Mouse (Mus musculus): Measurements from ENCODE around the gene Btn1a1.

Gene Btn1a1

DNA sequence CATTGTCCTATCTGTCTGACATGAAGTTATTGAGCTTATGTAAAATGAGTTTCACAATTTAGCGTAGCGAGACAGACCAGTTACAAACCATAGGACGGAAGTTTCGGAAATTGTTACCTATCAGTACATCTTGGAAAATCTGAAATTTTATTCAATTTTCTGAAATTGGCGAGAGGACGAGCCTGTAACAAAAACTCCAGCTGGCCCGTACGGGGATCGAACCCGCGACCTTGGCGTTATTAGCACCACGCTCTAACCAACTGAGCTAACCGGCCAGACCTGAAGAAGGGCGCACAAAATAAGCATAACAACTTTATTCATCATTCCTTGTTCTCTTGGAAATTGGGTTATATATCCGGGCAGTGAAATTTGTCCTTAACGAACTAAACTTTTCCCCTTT lies 27.8 kb downstream of the Btn1a1 start:
- peak; percentile 73 to 91 for DNase-seq (ENCODE audit: low spot score in 2 of 2)

GRCm38 (mm10) chr13:23436861-23437822 lies 28.6 kb downstream of the Btn1a1 start:
- peak in 1 of 2 experiments; percentile 54 for DNase-seq (ENCODE audit: low spot score in 2 of 2)

DNA sequence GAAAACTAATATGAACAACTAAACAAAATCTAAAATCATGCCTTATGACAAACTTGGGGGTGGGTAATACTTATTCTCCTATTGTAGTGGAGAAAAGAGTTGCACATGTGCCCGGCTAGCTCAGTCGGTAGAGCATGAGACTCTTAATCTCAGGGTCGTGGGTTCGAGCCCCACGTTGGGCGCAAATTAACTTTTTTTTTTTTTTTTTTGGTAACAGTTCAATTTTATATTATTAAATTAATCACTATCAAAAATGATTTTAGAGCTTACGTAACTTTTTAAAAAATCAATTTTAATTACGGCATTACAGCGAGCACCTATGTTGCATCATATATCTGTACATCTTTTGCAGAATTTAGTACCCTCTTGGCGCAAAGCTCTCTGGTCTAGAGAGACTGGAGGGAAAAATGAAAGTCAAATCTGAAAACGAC lies 29.5 kb downstream of the Btn1a1 start:
- peak in 1 of 2 experiments; percentile 56 for DNase-seq (ENCODE audit: low spot score in 2 of 2)

- no peak for DNase-seq (ENCODE audit: low spot score in 2 of 2)
These were observed 30.0 kb downstream of the Btn1a1 start for GRCm38 (mm10) chr13:23435676-23436075.

DNA sequence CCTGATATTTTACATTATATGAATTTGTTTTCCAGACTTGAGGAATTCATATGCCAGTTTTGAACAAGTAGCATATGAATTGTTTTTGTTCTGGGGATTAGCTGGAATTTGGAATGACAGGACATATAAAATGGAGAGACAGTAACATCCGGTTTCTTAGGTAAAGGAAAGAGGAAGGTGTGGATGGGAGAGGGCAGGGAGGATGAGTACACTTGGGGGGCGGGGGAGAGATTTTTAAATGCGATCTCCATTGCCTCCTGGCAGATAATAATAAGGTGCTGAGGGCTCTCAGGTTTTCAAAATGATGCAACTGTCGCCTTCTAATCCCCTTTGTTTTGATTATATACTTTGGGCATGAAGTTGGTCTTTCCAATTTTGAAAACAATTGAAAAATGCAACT lies 30.5 kb downstream of the Btn1a1 start:
- DNase-seq (ENCODE audit: low spot score in 2 of 2): no peak

DNA sequence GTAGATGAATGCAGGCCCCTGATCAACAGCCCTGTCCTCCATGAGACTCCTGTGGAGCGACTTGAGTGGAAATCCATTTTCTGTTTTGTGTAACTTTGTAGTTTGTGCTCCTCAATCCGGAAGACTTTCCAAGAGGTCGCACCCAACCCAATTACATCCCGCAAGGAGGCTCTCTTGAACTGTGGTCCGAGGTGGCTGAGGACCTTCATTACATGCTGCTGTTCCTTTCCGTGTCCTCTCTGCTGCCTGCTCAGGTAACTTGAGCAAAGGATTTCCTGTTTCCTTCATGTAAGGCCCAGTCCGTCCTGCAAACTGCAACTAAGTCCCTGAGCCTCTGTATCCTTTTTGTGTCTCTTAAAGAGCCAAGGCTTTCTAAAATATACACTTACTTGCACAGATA lies 31.3 kb downstream of the Btn1a1 start:
- no peak for DNase-seq (ENCODE audit: low spot score in 2 of 2)

- DNase-seq (ENCODE audit: low spot score in 2 of 2): no peak
These were observed 31.9 kb downstream of the Btn1a1 start for GRCm38 (mm10) chr13:23433801-23434200.

DNA sequence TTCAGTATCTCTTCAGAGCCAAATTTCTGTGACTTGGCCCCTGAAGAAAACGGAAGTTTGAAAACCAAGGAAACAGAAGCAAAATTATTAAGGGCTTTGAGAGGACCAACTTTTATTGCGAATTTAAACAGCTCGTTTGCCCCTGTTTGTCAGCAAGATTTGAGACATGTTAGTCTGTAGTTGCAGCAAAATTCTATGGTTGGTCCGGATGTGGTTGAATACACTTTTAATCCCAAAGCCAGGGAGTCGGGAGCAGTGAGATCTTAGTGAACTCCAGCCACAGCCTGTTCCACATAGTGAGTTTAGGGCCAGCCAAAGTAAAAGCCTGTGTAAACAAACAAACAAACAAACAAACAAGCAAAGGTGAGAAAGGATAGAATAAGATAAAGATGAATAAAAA lies 32.5 kb downstream of the Btn1a1 start:
- DNase-seq (ENCODE audit: low spot score in 2 of 2): no peak

DNA sequence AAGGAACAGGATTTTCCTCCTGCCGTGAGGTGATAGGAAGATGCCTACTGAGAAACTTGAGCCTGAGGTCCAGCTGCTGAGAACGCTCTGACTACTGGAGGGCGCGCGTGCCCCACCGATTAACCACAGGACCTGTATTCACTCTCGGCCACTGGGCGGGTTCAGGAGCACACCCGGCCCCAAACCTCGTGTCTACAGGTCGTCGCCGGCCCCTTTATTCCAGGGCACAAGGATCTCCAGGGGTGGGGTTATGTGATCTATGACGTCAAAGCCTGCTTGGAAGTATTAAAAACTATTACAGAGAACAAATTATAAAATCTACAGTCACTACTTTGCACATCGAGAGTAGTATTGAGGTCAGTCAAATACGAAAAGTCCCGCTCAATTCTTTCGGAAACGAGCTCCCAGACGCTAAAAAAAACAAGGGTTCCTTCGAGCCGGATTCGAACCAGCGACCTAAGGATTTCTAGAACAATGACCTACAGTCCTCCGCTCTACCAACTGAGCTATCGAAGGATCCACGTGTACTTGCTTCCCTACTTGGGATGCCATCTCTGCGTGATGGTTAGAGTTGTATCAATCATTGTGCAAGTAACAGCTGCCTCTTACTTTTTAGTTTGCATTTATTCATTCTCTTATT lies 33.0 kb downstream of the Btn1a1 start:
- peak; percentile 92 to 96 for DNase-seq (ENCODE audit: low spot score in 2 of 2)

- peak; percentile 72 to 85 for DNase-seq (ENCODE audit: low spot score in 2 of 2)
These were observed 34.3 kb downstream of the Btn1a1 start for GRCm38 (mm10) chr13:23431351-23431771.

- DNase-seq (ENCODE audit: low spot score in 2 of 2): peak; percentile 85 to 89
These were observed 35.0 kb downstream of the Btn1a1 start for GRCm38 (mm10) chr13:23430734-23431133.

DNA sequence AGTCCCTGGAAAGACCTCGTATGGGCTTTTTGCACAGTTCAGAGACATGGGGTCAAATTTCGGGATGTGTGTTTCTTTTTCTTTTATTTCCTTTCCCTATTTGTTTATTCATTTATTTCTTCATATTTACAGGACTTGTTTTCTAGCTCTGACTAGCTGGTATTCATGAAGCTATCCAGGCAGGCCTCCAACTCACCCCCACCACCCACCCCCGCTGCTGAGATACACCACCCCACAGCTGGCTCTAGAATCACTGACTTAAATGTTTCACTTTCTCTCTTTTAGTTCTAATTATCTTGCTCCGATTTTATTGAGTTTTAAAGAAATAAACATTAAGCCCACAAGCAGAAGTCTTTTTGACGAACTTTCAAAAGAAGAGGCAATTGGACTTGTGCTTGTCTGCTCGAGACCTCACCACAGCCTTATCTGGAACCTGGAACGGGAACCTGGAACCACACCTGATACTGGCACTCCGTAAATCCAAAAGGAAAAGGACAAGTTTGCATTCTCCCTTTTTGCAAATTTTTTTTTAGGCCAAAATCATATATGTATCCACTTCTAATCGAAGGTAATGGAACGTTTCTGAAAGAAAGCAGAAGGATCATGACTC lies 35.8 kb downstream of the Btn1a1 start:
- DNase-seq (ENCODE audit: low spot score in 2 of 2): no peak

- DNase-seq (ENCODE audit: low spot score in 2 of 2): no peak
These were observed 37.3 kb downstream of the Btn1a1 start for GRCm38 (mm10) chr13:23428166-23428993.

DNA sequence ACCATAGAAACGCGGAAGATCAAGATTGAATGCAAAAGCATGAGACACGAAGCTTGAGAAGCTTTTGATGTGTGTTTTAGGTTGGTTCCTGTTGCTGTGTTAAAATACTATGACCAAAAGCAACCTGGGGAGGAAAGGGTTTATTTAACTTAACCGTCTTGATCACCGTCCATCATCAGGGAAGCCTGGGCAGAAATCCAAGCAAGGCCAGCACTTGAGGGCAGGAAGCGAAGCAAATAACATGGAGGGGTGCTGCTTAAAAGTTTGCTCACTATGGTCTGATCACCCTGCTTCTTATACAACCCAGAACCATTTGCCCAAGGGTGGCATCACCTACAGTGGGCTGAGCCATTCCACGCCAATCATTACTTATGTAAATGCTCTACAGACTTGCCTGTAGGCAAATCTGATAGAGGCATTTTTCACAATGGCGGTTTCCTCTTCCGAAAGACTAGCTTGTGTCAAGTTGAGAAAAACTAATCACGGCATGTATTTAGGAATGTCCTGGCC lies 38.2 kb downstream of the Btn1a1 start:
- no peak for DNase-seq (ENCODE audit: low spot score in 2 of 2)

DNA sequence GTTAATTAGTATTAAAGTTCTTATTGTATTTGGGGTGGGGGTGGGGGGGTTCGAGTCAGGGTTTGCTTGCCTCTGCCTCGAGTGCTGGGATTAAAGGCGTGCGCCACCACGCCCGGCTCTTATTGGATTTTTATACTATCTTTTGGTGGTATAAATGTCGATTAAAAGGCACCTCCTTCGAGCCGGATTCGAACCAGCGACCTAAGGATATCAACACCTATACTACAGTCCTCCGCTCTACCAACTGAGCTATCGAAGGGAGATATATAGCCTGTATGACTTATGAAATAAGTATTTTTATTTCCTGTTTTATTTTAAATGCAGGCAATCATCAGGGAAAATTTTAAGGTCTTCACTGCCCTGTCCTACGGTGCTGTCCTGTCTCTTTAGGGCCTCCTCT lies 38.8 kb downstream of the Btn1a1 start:
- DNase-seq (ENCODE audit: low spot score in 2 of 2): no peak

DNA sequence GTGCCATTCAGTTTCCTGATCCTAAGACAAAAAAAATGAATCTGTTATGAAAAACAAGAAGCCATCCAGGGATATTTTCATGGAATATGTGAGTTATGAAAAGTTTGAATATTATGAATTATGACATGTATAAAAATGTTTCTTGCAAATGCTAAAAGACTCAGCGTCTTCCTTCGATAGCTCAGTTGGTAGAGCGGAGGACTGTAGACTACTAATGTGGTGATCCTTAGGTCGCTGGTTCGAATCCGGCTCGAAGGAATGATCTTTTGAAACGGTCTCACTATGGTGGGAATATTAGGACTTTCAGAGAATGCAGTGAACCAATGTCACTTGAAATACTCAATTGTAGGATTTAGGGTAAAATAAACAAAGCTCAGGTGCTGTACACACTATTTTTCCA lies 39.4 kb downstream of the Btn1a1 start:
- DNase-seq (ENCODE audit: low spot score in 2 of 2): peak in 1 of 2 experiments; percentile 27

DNA sequence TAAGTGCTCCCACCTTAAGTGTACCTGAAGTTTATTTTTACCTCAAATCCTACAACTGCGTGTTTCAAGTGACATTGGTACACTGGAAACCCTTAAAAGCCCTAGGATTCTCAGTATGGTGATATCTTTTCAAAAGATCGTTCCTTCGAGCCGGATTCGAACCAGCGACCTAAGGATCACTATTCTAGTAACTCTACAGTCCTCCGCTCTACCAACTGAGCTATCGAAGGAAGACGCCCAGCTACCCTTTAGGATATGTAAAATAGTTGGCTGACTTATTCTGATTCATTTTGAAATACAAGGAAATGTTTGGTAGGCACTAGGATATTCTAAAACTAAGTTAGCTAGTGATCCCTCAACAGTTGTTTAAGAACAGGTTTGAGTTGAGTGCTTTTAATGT lies 40.2 kb downstream of the Btn1a1 start:
- DNase-seq (ENCODE audit: low spot score in 2 of 2): peak in 1 of 2 experiments; percentile 70

DNA sequence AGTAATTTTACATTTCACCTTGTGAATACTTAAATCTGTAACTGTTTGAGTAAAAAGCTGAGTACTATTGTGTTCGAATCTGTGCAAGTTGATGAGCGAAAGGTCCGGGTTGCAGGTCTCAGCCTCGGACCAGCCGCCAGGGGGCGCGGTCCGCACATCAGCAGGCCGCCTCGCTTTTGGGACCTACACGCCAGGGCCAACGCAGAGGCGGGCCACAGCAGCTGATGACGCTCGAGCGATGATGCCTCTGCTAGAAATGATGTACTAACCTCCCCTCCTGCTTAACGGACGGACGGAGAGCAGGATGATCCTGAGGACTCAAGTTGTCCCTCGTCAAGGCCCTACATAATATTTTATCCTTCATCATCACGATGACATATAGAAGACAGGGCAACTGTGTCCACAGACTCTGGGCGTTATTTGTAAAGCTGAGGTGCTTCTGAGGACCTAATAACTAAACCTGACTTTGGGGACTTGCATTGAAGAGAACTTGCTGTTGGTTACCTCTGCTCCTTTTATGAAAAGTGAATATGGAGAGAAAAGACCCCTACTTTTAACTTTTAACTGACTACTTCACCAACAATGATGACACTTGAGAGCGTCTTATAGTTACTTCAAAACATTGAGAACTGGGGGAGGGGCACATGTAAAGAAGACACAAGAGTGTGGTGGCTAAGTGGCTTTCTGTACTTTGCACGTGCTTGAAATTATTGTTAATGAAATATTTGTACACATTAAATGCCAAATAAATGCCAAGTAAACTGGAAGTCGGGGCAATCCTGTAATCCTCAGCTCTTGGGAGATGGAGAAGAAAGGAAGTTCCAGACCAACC lies 41.0 kb downstream of the Btn1a1 start:
- peak; percentile 85 to 92 for DNase-seq (ENCODE audit: low spot score in 2 of 2)

DNA sequence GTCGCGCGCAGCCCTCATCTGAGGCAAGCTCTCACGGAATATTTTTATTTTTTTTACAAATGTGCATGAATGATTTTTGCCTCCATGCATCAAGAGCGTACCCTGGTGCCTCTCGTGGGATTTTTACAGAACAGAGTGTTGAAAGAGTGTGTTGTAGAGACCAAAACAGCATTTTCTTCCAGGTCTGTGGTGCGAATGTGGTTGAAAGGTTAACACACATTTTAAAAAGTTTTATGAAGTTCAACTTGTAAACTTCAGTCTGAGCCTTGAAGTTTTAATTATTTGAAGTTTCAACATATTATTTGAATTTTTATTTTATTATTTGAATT lies 41.7 kb downstream of the Btn1a1 start:
- no peak for DNase-seq (ENCODE audit: low spot score in 2 of 2)

DNA sequence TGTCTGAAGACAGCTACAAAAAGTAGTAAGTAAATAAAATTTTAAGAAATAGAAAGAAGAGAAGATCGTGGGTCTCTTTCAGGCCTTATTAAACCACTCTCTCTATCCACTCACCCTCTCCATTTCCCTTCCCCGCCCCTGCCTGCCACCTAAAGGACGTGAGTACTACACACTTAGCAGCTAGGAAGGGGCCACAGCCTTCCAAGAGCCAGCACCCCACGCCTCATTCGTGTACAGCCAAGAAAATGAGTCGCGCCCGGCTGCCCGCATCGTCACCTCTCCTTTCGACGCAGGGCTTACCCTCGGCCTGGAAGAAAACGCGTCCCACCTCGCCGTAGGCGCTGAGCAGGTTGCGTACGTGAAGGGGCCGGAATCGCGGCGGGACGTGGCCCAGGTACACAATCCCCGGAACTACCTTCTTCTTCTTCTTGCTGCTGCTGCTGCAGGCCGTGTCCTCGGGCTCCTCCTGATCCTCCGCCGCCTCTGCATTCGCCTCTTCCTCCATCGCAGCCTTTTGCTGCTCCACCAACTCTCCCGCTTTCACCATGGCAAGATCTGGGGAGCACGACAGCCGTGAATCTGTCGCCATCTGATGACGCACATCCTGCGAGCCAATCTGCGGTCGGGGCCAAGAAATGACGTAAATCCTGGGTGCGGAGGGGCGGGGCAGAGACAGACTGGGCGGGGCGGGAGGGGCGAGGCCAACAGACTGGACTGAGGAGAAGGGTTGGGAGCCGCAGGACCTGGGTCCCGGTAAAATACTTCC lies 42.2 kb downstream of the Btn1a1 start, which contains the start of gene Abt1:
Gene Abt1, minus strand, starts transcription at position 581 of the 766 bp plus-strand sequence.
- DNase-seq (ENCODE audit: low spot score in 2 of 2): peak; percentile 85 to 88
